Mouse (Mus musculus): ENCODE measurements at regions not wholly inside any gene's neighbourhood (a gene's known extent, or its start where the extent isn't known, plus 50 kb on each side); places are given as distances from the start of the nearest gene placed in this dataset.
A peak's percentile ranks its signal among the peaks of the same experiment; 100 is the strongest.

GRCm38 (mm10) chr4:95208827-95209226, 156.8 kb upstream of the Jun start:
- Histone ChIP-seq H3K36me3 (ENCODE audit: control insufficient read depth, insufficient read depth, low read length, poor library complexity, severe bottlenecking) (no peaks in the 10 kb centered on the region), H3K27me3 (ENCODE audit: control insufficient read depth, insufficient read depth, low read length, poor library complexity, severe bottlenecking) (no peaks in the 10 kb centered on the region)
- DNase-seq (ENCODE audit: low read depth, low spot score) = no peak

GRCm38 (mm10) chr4:95209322-95210119, 157.5 kb upstream of the Jun start:
- peak; percentile 61 for DNase-seq (ENCODE audit: low read depth, low spot score)
- Histone ChIP-seq H3K36me3 (ENCODE audit: control insufficient read depth, insufficient read depth, low read length, poor library complexity, severe bottlenecking) (no peaks in the 10 kb centered on the region), H3K27me3 (ENCODE audit: control insufficient read depth, insufficient read depth, low read length, poor library complexity, severe bottlenecking) (no peaks in the 10 kb centered on the region)

- DNase-seq (ENCODE audit: low read depth, low spot score) = peak; percentile 85
- H3K27me3 ChIP-seq (ENCODE audit: control insufficient read depth, insufficient read depth, low read length, poor library complexity, severe bottlenecking) = no peaks in the 10 kb centered on the region
- no peaks in the 10 kb centered on the region for H3K36me3 ChIP-seq (ENCODE audit: control insufficient read depth, insufficient read depth, low read length, poor library complexity, severe bottlenecking)
Observed at GRCm38 (mm10) chr4:95212561-95212960, 160.5 kb upstream of the Jun start.

GRCm38 (mm10) chr4:95213026-95213425, 161.0 kb upstream of the Jun start:
- Histone ChIP-seq H3K27me3 (ENCODE audit: control insufficient read depth, insufficient read depth, low read length, poor library complexity, severe bottlenecking) (no peaks in the 10 kb centered on the region), H3K36me3 (ENCODE audit: control insufficient read depth, insufficient read depth, low read length, poor library complexity, severe bottlenecking) (no peaks in the 10 kb centered on the region)
- no peak for DNase-seq (ENCODE audit: low read depth, low spot score)

GRCm38 (mm10) chr4:95214026-95214425, 162.0 kb upstream of the Jun start:
- Histone ChIP-seq H3K36me3 (ENCODE audit: control insufficient read depth, insufficient read depth, low read length, poor library complexity, severe bottlenecking) (no peaks in the 10 kb centered on the region), H3K27me3 (ENCODE audit: control insufficient read depth, insufficient read depth, low read length, poor library complexity, severe bottlenecking) (no peaks in the 10 kb centered on the region)
- DNase-seq (ENCODE audit: low read depth, low spot score) = no peak

- Histone ChIP-seq H3K27me3 (ENCODE audit: control insufficient read depth, insufficient read depth, low read length, poor library complexity, severe bottlenecking) (no peaks in the 10 kb centered on the region), H3K36me3 (ENCODE audit: control insufficient read depth, insufficient read depth, low read length, poor library complexity, severe bottlenecking) (no peaks in the 10 kb centered on the region)
- DNase-seq (ENCODE audit: low read depth, low spot score) = peak; percentile 94
Observed at GRCm38 (mm10) chr4:95215187-95215586, 163.2 kb upstream of the Jun start.

- no peaks in the 10 kb centered on the region for H3K36me3 ChIP-seq (ENCODE audit: control insufficient read depth, insufficient read depth, low read length, poor library complexity, severe bottlenecking)
Observed at GRCm38 (mm10) chr4:95230461-95230860, 178.4 kb upstream of the Jun start.

GRCm38 (mm10) chr4:95233034-95233433, 181.0 kb upstream of the Jun start:
- Histone ChIP-seq H3K36me3 (ENCODE audit: control insufficient read depth, insufficient read depth, low read length, poor library complexity, severe bottlenecking) (no peaks in the 10 kb centered on the region), H3K27me3 (ENCODE audit: control insufficient read depth, insufficient read depth, low read length, poor library complexity, severe bottlenecking) (no peaks in the 10 kb centered on the region)
- DNase-seq (ENCODE audit: low read depth, low spot score) = no peak

More at GRCm38 (mm10) chr4:95230461-95230860, 178.4 kb upstream of the Jun start:
- no peaks in the 10 kb centered on the region for H3K27me3 ChIP-seq (ENCODE audit: control insufficient read depth, insufficient read depth, low read length, poor library complexity, severe bottlenecking)
- no peak for DNase-seq (ENCODE audit: low read depth, low spot score)

GRCm38 (mm10) chr4:95234030-95234555, 182.1 kb upstream of the Jun start:
- H3K36me3 ChIP-seq (ENCODE audit: control insufficient read depth, insufficient read depth, low read length, poor library complexity, severe bottlenecking) = no peaks in the 10 kb centered on the region
- no peaks in the 10 kb centered on the region for H3K27me3 ChIP-seq (ENCODE audit: control insufficient read depth, insufficient read depth, low read length, poor library complexity, severe bottlenecking)
- DNase-seq (ENCODE audit: low read depth, low spot score) = no peak

- no peak for DNase-seq (ENCODE audit: low read depth, low spot score)
- Histone ChIP-seq H3K36me3 (ENCODE audit: control insufficient read depth, insufficient read depth, low read length, poor library complexity, severe bottlenecking) (no peaks in the 10 kb centered on the region), H3K27me3 (ENCODE audit: control insufficient read depth, insufficient read depth, low read length, poor library complexity, severe bottlenecking) (no peaks in the 10 kb centered on the region)
Observed at GRCm38 (mm10) chr4:95247977-95248376, 196.0 kb upstream of the Jun start.

- H3K36me3 ChIP-seq (ENCODE audit: control insufficient read depth, insufficient read depth, low read length, poor library complexity, severe bottlenecking) = no peaks in the 10 kb centered on the region
- no peak for DNase-seq (ENCODE audit: low read depth, low spot score)
- no peaks in the 10 kb centered on the region for H3K27me3 ChIP-seq (ENCODE audit: control insufficient read depth, insufficient read depth, low read length, poor library complexity, severe bottlenecking)
Observed at GRCm38 (mm10) chr4:95249031-95249430, 197.0 kb upstream of the Jun start.

GRCm38 (mm10) chr4:95250083-95250482, 198.1 kb upstream of the Jun start:
- H3K27me3 ChIP-seq (ENCODE audit: control insufficient read depth, insufficient read depth, low read length, poor library complexity, severe bottlenecking) = no peaks in the 10 kb centered on the region
- peak; percentile 21 for DNase-seq (ENCODE audit: low read depth, low spot score)
- H3K36me3 ChIP-seq (ENCODE audit: control insufficient read depth, insufficient read depth, low read length, poor library complexity, severe bottlenecking) = no peaks in the 10 kb centered on the region

- Histone ChIP-seq H3K27me3 (ENCODE audit: control insufficient read depth, insufficient read depth, low read length, poor library complexity, severe bottlenecking) (no peaks in the 10 kb centered on the region), H3K36me3 (ENCODE audit: control insufficient read depth, insufficient read depth, low read length, poor library complexity, severe bottlenecking) (no peaks in the 10 kb centered on the region)
- DNase-seq (ENCODE audit: low read depth, low spot score) = no peak
Observed at GRCm38 (mm10) chr4:95269766-95270165, 217.7 kb upstream of the Jun start.

GRCm38 (mm10) chr4:95270389-95270788, 218.4 kb upstream of the Jun start:
- Histone ChIP-seq H3K36me3 (ENCODE audit: control insufficient read depth, insufficient read depth, low read length, poor library complexity, severe bottlenecking) (no peaks in the 10 kb centered on the region), H3K27me3 (ENCODE audit: control insufficient read depth, insufficient read depth, low read length, poor library complexity, severe bottlenecking) (no peaks in the 10 kb centered on the region)
- no peak for DNase-seq (ENCODE audit: low read depth, low spot score)

GRCm38 (mm10) chr4:95276231-95276630, 224.2 kb upstream of the Jun start:
- no peak for DNase-seq (ENCODE audit: low read depth, low spot score)

More at GRCm38 (mm10) chr4:95276231-95276630, 224.2 kb upstream of the Jun start:
- Histone ChIP-seq H3K36me3 (ENCODE audit: control insufficient read depth, insufficient read depth, low read length, poor library complexity, severe bottlenecking) (no peaks in the 10 kb centered on the region), H3K27me3 (ENCODE audit: control insufficient read depth, insufficient read depth, low read length, poor library complexity, severe bottlenecking) (no peaks in the 10 kb centered on the region)
